Mouse (Mus musculus) adrenal gland, postnatal 10 days (tissue): ENCODE measurements at regions not wholly inside any gene's neighbourhood (a gene's known extent, or its start where the extent isn't known, plus 50 kb on each side); places are given as distances from the start of the nearest gene placed in this dataset.

ENCODE experiments used
- DNase-seq: peaks from one replicate; pipeline ENCODE4 v3.0.0; 2021; ENCODE audit warnings: mixed read lengths

DNA sequence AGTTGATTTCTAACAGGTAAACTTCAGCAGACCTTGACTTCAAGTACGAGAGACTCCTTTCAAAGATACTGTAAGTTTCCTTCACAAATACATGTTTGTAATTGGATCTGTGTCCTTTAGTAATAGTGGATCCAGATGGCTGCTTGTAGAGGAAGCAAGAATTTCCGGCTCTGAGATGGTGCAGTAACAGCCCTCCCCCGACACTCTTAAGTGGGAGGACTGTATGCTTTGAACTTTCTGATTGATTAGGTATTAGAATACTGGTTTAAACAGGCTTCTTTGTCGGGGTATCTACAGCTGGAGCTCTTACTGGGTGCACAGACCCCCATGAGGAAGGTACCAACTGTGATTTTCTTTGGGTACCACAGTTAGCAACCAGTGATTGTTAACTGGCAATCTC, 355.0 kb upstream of the Cblb start:
- DNase-seq: no peak

DNA sequence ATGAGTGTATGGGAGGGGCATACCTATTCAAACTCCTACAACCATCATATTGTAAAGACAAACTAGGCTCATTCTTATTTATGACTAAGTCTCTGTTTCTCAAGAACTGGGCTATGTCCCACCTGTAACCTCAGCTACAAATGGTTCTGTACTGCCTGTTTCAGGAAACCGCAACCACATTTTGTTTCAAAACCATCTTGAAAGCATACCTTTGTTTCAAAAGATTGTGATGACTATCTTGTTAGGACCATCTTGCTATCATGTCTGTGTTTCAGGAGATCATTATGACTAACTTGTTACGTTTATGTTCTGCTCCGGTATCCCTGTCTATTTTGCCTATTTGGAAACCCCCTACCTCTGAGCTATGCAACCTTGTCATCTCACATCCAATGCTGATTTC, 340.2 kb upstream of the Cblb start:
- DNase-seq: no peak

DNA sequence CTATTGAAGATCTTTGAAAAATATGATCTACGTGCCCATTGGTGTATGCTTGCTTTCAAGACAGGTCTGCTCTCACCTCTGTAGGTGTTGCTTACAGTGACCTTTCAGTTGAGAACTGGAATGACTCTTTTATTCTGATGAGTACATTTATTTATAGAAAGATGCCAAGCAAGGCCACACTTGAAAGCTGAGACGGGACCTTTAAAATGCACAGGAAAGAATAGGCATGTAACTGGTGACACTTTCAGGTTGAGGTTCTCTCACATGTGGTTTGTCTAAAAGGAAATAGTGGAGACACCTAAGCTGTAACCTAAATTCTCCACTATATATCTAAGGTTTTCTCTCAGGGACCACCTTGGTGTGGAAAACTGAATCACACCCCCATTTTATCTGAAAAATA, 326.0 kb upstream of the Cblb start:
- DNase-seq: no peak

DNA sequence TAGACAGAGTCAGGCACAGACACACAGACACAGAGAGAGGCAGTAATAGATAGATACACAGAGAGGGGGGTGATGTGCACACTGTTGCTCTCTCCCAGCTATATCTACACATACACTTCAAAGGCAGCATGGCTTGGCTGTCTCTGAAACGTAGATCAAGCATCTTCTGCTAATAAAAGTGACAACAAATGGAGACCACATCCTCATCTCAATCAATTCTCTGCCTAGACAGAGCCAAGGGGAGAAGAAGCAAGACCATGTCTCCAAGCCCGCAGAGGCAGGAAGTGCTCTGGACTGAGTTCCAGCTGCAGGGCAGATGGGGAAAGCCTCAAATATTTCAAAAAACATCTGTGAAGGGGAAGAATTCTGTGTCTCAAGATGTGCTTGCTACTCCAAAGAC, 312.3 kb upstream of the Cblb start:
- no peak for DNase-seq

DNA sequence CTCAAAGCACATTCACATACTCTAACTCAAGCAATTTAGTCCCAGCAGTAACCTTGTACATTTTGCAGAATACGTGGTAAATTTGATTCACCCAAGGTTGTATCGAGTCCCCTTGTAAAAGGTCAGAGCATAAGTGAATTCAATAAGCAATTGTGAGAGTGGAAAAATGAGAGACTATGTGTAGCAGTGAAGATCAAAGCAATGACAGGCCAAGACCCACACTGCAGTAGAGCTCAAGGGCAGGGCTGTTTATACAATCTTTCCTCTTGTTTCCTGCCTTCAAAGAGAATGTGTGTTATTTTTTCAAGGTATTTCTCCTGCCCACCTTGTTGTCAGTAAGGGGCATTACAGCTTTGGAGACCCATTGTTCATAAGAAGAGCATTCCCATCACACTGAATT, 311.4 kb upstream of the Cblb start:
- no peak for DNase-seq

DNA sequence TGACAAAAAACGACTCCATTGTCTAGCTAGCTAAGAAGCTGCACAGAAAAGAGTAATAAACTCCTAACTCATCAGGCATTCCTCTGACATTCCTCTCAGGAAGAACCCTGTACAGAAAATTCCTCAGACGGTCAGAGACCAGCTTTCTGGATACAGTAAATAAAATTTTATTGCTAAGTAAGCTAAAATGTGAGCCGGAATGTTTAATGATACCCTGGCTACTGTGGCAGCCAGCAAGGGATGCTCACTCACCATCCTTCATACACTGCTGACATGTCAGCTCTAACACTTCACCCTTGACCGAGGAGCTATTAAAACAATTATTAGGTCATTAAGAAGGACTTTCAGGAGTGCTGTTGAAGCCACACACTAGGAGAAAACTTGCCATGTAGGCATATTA, 308.3 kb upstream of the Cblb start:
- DNase-seq: no peak

DNA sequence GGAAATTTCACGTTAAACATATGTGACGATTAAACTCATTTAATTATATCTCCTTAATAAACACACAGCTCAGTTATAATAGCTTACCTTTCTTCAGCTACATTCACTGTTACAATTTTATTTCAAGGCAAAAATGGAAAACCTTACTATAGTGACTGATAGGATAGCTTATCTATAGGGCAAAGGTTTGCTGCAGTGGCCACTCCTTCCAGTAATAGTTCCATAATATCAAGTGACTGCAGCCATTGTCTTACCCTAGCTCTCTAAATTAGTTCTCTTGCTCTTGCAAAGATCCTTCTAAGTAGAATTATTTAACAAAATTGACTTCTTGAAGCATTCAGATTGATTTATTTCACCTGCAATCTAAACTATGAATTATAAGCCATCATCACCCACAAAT, 289.1 kb upstream of the Cblb start:
- DNase-seq: no peak

DNA sequence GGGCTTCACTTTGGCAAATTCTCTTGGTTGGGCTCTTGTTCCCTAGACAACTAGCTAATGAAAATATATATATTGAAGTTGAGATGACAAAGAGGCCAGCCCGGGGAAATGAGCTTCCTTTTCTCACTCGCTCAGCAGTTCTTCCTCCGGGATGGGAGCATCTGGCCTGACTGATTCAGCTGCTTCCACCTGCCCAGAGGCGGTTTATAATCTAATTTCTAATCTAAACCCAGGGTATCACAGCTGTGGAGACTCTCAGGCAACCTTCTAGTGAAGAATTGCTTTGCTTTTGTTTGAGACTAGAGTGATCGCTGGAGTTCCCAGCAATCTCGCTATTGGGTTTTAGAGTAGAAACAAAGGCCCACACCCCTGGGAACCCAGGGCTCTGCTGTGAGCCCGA, 279.1 kb upstream of the Cblb start:
- DNase-seq: no peak

DNA sequence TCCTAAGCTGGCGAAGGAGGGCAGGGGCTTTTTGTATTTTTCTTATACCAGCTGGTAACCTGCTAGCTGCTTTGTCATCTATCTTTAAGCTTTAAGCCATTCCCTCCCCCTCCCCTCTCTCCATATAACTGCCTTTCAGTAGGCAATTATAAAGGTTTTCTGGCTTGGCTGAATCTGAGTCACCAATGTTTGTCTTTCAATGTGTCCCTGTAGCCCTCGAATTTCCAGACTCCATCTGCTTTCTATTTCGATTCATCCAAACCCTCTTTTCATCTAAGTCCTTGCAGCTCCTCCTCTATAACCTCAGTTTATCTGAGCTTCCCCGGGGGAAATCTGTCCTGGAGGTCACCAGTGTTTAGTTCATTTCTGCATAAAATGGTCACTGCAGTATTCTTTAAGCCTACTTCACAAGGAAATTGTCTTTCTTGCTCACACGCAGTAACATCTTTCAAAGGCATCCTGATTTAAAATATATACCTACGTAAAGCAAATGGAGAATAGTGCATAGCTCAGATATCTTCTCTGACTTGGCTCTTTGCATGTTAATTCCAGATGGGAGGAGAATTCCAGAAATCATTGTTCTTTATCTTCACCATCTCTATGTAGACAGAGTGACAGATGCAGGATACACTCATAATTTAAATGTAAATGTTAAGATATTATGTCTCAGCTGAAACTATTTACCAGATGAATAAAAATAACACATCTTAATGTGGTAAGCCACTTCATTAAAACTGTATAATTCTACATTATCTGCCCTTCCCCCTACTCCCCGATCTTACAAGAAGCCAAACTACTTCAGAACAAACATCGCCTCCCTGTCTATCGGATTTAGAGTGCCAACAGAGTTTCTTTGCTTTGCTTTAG, 272.4 kb upstream of the Cblb start:
- DNase-seq: no peak

DNA sequence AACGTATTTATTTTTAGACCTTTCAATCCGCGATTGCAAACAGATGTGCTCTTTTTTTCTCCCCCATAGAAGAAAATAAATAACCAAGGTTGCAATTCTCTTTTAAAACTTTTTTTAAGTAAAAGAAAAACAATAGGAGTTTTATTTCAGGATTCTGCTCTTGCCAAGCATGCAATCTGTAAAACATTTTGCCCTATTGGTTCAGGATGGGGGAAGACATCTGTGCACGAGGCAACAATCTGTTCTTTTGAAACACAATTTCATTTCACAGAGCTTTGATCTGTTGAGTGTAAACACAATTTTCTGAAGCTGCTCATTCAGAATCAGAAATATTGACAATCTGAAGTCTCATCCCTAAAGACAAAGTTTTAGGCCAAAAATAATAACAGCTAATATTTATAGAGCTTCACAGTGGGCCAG, 271.8 kb upstream of the Cblb start:
- no peak for DNase-seq

DNA sequence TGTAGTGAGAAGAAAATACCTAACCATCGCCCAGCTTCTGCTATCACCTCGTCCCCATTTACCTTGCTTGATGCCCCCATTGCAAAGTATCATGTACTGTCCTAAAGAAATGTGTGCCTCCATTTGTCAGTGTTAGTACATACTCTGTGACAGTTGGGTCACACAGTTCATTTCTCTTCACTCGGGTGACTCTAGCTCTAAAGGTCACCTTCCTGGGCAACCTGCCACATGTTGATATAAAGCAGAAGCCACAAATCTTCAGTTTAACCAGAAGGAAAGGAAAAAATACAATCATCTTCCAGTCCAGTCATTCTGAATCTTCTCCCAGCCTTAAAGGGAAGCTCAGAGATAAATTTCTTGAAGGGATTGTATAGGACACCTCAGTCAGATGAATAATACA, 263.5 kb upstream of the Cblb start:
- DNase-seq: peak; percentile 61

DNA sequence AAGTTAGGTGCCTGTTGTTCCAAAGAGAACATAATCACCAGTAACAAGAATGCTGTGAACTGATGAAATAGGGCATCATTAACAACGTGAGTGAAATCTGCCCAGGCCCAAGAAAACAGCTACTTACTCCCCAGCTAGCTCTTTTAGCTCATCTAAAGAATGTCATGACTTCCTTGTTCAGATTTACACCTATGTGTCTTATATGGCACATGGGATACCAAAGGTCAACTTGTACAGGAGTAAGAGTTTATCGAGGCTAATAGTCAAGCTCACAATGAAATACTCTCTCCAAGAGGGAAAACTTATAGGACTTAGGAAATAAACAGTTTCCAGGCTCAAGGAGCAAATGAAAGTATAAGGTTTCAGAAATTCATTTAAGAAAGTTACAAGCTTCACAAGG, 252.1 kb upstream of the Cblb start:
- no peak for DNase-seq

DNA sequence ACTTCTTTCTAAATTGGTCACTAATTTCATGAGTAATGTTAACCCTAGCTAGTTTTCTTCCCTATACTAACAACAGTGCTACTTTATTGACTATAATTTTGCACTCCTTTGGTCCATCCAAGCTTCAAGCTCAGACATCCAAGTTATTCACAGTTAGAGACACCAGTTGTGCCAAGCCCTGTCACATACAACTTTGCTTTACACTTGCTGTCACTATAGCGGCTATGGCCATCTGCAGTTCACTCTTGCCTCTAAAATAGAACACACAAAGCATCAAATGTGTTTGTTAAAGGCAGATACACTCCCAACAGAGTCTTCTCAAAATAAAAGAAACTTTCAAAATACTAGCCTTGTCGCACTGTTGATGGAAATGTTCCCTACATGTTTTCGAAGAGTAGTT, 236.0 kb upstream of the Cblb start:
- no peak for DNase-seq

DNA sequence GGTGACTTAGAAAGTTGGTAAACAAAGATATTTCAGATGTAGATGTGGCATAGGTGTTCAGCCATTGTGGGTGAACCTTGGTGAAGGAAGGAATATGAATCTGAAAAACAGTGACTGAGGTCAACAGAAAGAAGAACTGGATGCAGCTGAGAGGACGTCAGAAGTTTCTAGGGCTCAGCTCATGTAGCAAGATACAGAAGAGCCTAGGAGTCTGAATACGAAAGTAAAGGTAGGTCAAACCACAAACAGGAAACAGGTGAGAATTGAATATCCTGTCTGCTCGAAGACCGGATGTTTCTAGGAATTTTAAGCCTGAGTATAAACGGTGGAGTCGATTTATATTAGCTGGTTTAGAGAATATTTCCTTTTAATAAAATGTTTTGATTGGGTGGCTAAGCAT, 223.7 kb upstream of the Cblb start:
- no peak for DNase-seq

DNA sequence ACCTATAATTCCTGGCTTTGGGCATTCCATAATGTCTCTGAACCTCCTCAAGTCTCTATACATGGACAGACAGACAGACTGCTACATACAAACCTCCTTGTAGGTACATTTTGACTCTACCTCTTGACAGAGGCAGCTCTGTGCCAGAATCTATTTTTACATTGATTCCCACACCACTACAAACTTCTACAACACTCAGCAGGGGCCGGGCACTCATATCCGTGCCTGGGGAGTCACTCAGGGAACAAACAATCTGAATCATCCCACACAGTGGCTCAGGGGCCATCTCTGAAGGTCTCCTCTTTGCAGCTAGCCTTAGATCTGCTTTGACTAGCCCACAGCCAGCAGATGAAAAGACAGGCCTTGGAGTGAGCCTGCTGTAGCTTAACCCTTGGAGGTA, 221.9 kb upstream of the Cblb start:
- DNase-seq: no peak

DNA sequence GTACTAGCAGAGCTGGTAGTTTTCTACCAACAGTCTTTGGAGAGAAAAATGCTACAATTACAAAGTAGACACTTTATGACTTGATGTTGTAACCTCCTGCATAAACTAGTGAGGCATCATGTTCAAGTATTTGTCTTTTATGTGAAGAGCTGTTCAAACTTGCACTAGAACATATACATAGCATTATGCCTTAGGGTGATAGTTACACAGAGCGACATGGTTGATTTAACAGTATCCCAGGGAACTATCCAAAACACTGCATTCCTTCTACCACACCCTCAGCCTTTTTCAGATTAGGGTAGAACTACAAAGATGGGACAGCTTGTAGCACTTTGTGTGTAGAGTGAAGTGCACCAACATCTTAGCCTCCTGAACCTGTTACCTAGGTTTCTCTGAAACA, 220.0 kb upstream of the Cblb start:
- DNase-seq: no peak

DNA sequence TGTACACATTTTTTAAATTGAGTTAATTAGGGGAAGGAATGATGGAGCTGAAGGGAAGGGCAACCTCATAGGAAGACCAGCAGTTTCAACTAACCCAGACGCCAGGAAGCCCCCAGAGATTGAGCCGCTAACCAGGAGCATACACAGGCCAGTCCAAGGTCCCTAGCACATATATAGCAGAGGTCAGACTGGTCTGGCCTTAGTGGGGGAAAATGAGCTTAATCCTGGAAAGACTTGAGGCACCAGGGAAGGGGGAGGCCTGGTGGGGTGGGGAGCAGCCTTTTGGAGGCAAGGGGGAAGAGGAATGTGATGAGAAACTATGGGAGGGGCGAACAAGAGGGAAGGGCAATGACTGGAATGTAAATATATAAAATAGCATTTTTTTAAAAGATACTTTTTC, 188.3 kb upstream of the Cblb start:
- DNase-seq: no peak

DNA sequence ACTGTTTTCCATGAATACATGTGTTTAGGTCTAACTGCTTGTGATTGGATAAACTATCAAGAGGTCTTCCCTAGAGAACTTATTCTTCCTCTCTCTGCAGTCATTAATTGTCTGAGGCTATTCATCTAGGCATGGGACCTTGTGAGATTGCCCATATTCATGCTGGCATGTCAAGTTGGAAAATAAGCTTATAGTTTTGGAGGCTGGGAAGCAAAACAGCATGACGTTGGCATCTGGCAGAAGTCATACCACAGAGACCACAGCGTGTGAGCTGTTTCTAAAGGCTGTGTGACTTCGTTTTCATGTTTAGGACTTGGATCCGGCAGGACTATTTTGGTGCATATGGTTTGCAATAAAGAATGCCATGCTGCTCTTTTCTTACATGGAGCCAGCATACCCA, 185.5 kb upstream of the Cblb start:
- no peak for DNase-seq

DNA sequence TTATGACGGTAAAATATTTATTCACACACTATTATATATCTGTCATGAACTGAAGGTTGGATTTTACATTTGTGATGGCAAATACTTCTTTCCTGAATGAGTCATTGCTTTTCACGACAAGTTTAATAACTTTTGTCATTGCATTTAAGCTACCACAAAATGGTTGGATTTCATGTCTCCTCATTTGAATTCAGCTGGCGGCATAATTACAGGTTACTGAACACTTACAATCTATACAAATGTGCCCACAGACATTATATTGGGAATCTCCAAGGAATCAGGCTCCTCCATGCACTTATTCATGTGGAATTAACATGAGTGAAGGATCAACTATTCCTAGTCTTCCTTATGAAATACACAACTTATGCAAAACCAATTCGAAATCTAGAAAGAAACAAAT, 150.3 kb upstream of the Cblb start:
- DNase-seq: no peak

DNA sequence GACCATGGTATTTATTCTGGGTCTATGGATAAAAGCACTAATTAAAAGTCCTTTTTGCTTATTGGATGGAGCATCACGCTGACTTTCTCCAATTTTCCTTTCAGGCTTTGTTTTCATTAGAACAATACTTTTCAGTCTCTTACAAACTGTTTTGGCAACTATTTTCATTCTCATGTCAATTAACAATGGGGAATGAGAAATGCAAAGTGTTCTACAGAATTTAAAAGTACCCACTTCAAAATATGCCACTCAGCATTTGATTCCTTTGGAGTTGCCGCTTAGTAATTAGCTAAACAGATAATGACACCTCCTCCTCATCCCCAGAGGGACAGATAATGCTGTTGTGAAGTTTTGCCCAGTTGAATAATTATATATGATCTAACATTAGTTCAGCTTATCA, 149.9 kb upstream of the Cblb start:
- no peak for DNase-seq

DNA sequence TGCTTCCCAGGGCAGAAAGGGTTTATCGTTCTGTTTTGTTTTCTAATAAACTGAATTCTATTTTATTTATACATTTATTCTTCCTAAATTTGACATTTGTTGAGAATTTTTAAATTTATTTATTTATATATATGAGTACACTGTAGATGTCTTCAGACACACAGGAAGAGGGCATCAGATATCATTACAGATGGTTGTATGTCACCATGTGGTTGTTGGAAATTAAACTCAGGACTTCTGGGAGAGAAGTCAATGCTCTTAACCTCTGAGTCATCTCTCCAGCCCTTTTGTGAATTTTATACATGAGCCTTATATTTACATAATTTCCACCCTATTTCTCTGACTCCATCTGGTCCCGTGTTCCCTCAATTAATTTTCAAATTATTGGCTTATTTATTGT, 147.2 kb upstream of the Cblb start:
- no peak for DNase-seq

DNA sequence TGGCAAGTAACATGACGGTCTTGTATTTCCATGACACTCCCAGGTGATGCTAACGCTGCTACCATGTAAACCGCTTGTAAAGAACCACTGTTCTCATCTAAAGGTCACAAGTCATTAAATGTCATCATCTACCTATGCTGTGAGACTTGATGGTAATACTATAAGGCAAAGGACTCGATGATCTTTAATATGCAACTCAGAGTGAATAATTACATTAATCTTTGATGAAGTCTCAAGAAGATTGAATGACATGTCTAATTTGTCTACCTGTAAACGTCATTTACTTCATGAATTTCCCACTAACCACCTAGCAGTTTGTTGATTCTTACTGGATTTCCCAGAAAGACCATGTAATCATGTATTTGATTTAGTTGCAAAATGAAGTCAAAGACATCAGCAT, 143.5 kb upstream of the Cblb start:
- DNase-seq: no peak

DNA sequence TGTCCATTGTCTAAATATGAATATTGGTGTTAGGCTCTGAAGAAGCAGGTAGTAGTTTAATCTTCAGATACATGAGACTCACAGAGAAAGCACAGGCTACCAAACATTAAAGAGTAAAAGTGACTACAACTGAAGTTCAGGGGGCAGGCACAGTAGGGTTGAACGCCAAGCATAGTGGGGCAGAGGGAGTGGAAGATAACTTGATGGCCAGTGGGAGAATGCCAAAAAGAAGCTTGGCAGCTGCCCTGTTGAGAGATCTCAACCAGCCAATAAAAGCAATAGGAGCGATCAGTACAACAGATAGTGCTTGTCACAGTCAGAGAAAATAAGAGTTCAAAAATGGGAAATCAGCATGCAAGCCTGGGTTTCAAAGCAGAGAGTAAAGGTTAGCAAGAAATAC, 125.4 kb upstream of the Cblb start:
- DNase-seq: no peak

DNA sequence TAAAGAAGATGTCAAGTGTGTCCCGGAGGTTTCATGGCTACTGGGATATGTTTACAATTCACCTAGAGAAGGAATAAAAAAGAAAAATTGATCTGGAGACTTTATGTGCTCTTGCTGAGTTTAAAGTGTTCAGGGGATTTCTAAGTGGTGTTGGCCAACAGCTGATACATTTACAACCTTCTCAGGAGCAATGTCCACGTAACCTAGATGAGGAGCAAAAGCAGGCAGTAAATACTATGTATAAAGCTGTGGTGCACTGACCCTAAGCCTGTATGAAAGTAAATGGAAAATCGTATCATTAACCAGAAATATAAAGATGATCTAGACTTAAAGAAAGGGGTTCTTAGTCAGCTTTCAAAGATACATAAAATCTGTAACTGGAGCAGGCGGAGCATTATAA, 124.3 kb upstream of the Cblb start:
- DNase-seq: no peak

DNA sequence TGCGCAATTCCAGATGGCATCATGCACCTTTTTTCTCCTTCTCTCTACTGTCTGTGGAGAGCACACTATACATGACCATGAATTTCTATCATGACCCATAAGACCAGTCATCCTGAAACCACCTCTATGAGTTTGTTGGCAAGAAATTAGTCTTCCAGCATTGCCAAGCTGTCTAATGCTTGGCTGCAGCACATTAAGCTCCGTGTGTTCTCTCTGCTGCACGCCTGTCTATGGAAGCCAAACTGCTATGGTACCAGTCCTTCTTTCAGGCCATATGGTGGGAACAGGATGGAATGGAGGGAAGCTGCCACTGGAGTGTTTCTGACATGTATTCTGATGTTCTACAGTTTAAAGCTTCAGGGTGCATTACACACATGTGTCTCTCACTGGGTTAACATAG, 121.0 kb upstream of the Cblb start:
- no peak for DNase-seq
